Mouse (Mus musculus) erythroblast, embryonic 14.5 days (primary cell): ENCODE results near the gene Dnase1l1. TPM values are rescaled to one million over a fixed set of nuclear protein-coding genes. Genes with fewer than 3 reads are reported as not detected.

ENCODE experiments used
- H3K27me3 ChIP-seq: 2 replicates; pipeline ENCODE4 v1.6.1; 2012; ENCODE audit warnings: inconsistent platforms; ENCODE audit not compliant: control insufficient read depth
- H3K36me3 ChIP-seq: 2 replicates; pipeline ENCODE4 v1.6.1; 2012; ENCODE audit warnings: mild to moderate bottlenecking, inconsistent platforms; ENCODE audit not compliant: control insufficient read depth
- H3K4me1 ChIP-seq: 2 replicates; pipeline ENCODE4 v1.6.1; 2012; ENCODE audit warnings: inconsistent platforms; ENCODE audit not compliant: control insufficient read depth
- H3K4me3 ChIP-seq: replicated peaks from 2 replicates; pipeline ENCODE3; 2012; ENCODE audit warnings: moderate library complexity, mild to moderate bottlenecking, inconsistent platforms
- H3K9me3 ChIP-seq: 2 replicates; pipeline ENCODE4 v1.6.1; 2012; ENCODE audit warnings: low read length, inconsistent platforms, mixed read lengths; ENCODE audit not compliant: control insufficient read depth
- GATA1 ChIP-seq: IDR thresholded peaks from 2 replicates; pipeline ENCODE4 v1.6.1; 2012; ENCODE audit warnings: low read length, inconsistent platforms, mixed read lengths
- TAL1 ChIP-seq: IDR thresholded peaks from 3 replicates; pipeline ENCODE4 v1.6.1; 2012; ENCODE audit warnings: low read length, inconsistent platforms, mixed read lengths
- polyA plus RNA-seq: library from polyadenylated mRNA; stranded (reverse); fragments of >175 nt; gene quantifications from 2 replicates; pipeline ENCODE4 v1.2.3, GENCODE M21; 2012

Dnase1l1 gene
- polyA plus RNA-seq, 1 experiment: 0.25 TPM

- Histone ChIP-seq H3K9me3 (peaks cover 5% of the 10 kb centered on the region), H3K4me1 (peaks cover 52% of the 10 kb centered on the region), H3K4me3 (peak overlapping the region; percentile 68), H3K27me3 (peaks cover 19% of the 10 kb centered on the region), H3K36me3 (peaks cover 2% of the 10 kb centered on the region)
- TF ChIP-seq GATA1 (no peak), TAL1 (no peak)
Observed at GRCm38 (mm10) chrX:74246693-74247092, 35.4 kb downstream of the Dnase1l1 start.

DNA sequence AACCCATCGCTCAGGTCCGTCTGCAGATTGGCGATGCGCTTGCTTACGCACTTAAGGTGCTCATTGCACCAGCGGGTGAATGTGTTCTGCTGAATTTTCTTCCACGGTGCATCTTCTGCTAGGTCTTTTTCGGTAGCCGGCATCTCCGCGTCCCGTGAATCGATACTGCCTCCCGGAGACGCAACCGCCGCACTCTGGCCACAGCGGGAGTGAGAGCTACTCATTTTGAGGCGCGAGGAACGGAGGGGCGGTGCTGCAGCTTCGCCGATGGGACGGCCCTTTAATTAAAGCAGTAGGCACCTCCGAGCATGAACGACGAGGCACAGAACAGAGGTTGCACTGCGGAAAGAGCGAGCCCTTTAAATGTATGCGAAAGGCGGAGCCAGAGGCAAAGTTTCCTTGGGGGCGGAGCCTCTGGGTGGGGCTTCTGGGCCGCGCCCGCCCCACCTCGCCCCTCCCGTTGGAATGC, 35.9 kb downstream of the Dnase1l1 start:
- TF ChIP-seq TAL1: no peak
- no peak for TF ChIP-seq GATA1
- Histone ChIP-seq H3K4me1 (peaks cover 52% of the 10 kb centered on the region), H3K27me3 (peaks cover 19% of the 10 kb centered on the region)

DNA sequence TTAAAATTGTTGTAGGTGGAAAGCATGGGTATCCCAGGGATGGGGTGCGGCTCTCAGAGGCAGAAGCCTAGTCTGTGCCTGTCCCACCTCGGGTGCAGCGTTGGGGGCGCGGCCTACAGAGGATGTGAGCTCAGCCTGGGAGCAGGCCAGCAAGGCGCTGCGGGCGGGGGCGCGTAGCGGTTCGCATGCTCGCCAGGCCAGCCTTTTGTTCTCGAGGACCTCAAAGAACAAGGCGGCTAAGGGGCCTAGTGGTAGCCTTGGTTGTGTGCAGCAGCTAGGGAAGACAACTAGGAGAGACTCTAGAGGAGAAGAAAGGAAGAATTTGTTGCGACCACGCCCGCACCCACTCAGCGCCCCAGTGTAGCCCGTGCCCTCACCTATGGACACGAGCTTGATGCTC, 36.5 kb downstream of the Dnase1l1 start:
- TF ChIP-seq TAL1 (no peak), GATA1 (no peak)
- H3K4me3 ChIP-seq: peak overlapping the region; percentile 68
- H3K27me3 ChIP-seq: peaks cover 17% of the 10 kb centered on the region
- peaks cover 7% of the 10 kb centered on the region for H3K36me3 ChIP-seq
- peaks cover 52% of the 10 kb centered on the region for H3K4me1 ChIP-seq
- peaks cover 5% of the 10 kb centered on the region for H3K9me3 ChIP-seq

More for the DNA sequence above, 35.9 kb downstream of the Dnase1l1 start:
- Histone ChIP-seq H3K9me3 (peaks cover 5% of the 10 kb centered on the region), H3K36me3 (peaks cover 4% of the 10 kb centered on the region), H3K4me3 (peak overlapping the region; percentile 68)

GRCm38 (mm10) chrX:74245107-74245506, 37.0 kb downstream of the Dnase1l1 start:
- Histone ChIP-seq H3K27me3 (peaks cover 14% of the 10 kb centered on the region), H3K4me3 (peak overlapping the region; percentile 10), H3K9me3 (peaks cover 5% of the 10 kb centered on the region), H3K4me1 (peaks cover 52% of the 10 kb centered on the region), H3K36me3 (peaks cover 7% of the 10 kb centered on the region)
- TF ChIP-seq TAL1 (no peak), GATA1 (no peak)

GRCm38 (mm10) chrX:74244614-74245083, 37.5 kb downstream of the Dnase1l1 start:
- no peak for TF ChIP-seq TAL1
- no peak for TF ChIP-seq GATA1
- Histone ChIP-seq H3K4me1 (peaks cover 49% of the 10 kb centered on the region), H3K36me3 (peaks cover 10% of the 10 kb centered on the region), H3K9me3 (peaks cover 5% of the 10 kb centered on the region), H3K4me3 (no peak overlapping the region), H3K27me3 (peaks cover 10% of the 10 kb centered on the region)

GRCm38 (mm10) chrX:74243807-74244206, 38.3 kb downstream of the Dnase1l1 start:
- Histone ChIP-seq H3K4me1 (peaks cover 41% of the 10 kb centered on the region), H3K9me3 (peaks cover 5% of the 10 kb centered on the region), H3K4me3 (peak overlapping the region; percentile 7), H3K36me3 (peaks cover 13% of the 10 kb centered on the region), H3K27me3 (peaks cover 5% of the 10 kb centered on the region; the same call in 1 of the 2 replicates)
- no peak for TF ChIP-seq GATA1
- TF ChIP-seq TAL1: no peak

GRCm38 (mm10) chrX:74243396-74243795, 38.7 kb downstream of the Dnase1l1 start:
- TF ChIP-seq GATA1 (no peak), TAL1 (no peak)
- Histone ChIP-seq H3K36me3 (peaks cover 13% of the 10 kb centered on the region), H3K9me3 (peaks cover 5% of the 10 kb centered on the region), H3K4me1 (peaks cover 40% of the 10 kb centered on the region), H3K27me3 (peaks cover 5% of the 10 kb centered on the region; the same call in 1 of the 2 replicates), H3K4me3 (no peak overlapping the region)

- peaks cover 28% of the 10 kb centered on the region for H3K36me3 ChIP-seq
- no peak overlapping the region for H3K4me3 ChIP-seq
- H3K4me1 ChIP-seq: peaks cover 22% of the 10 kb centered on the region
- H3K27me3 ChIP-seq: no peaks in the 10 kb centered on the region
- no peaks in the 10 kb centered on the region for H3K9me3 ChIP-seq
- TF ChIP-seq TAL1: no peak
- TF ChIP-seq GATA1: no peak
Observed at GRCm38 (mm10) chrX:74240332-74240731, 41.8 kb downstream of the Dnase1l1 start.

DNA sequence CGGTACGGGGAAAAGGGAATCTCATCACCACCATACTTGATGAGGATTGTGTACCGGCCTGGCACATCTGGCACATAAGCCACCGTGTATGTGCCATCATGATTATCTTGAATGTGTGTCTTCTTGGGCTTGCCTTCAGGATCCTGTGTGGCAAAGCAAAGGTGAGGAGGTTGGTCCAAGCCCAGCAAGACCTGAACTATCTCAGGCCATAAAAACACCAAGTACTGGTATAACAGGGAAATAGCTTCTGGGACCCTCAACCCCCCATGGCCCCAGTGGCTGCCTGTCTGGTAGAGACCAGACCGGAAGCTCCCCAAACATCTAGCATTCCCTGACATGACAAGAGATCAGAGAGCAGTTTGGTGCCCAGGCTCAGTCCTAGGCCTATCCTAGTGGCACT, 48.9 kb downstream of the Dnase1l1 start:
- Histone ChIP-seq H3K4me1 (no peaks in the 10 kb centered on the region), H3K36me3 (peaks cover 27% of the 10 kb centered on the region)

GRCm38 (mm10) chrX:74230038-74230437, 52.1 kb downstream of the Dnase1l1 start:
- H3K36me3 ChIP-seq: peaks cover 10% of the 10 kb centered on the region

More for the DNA sequence above, 48.9 kb downstream of the Dnase1l1 start:
- no peak overlapping the region for H3K4me3 ChIP-seq
- H3K9me3 ChIP-seq: no peaks in the 10 kb centered on the region
- no peaks in the 10 kb centered on the region for H3K27me3 ChIP-seq
- TF ChIP-seq GATA1 (no peak), TAL1 (no peak)

More at GRCm38 (mm10) chrX:74230038-74230437, 52.1 kb downstream of the Dnase1l1 start:
- Histone ChIP-seq H3K4me1 (no peaks in the 10 kb centered on the region), H3K9me3 (no peaks in the 10 kb centered on the region), H3K27me3 (no peaks in the 10 kb centered on the region), H3K4me3 (no peak overlapping the region)
- no peak for TF ChIP-seq GATA1

Other genes starting within 250 kb of the Dnase1l1 start
- gene Opn1mw, start 154.9 kb downstream of the Dnase1l1 start, polyA plus RNA-seq: not detected in 2 replicates
- 4.4 and 5.4 TPM in 2 replicates for gene Mecp2, start 147.0 kb downstream of the Dnase1l1 start, polyA plus RNA-seq
- gene Tex28, start 114.5 kb downstream of the Dnase1l1 start, polyA plus RNA-seq: not detected in 2 replicates
- not detected in 2 replicates for gene Tktl1, start 105.1 kb downstream of the Dnase1l1 start, polyA plus RNA-seq
- gene Flna, start 32.5 kb downstream of the Dnase1l1 start, polyA plus RNA-seq: 0.80 and 0.87 TPM in 2 replicates
- 2.0 and 2.5 TPM in 2 replicates for gene Emd, start 27.6 kb downstream of the Dnase1l1 start, polyA plus RNA-seq
- 129 and 134 TPM in 2 replicates for gene Rpl10, start 11.5 kb downstream of the Dnase1l1 start, polyA plus RNA-seq
- 1.3 and 2.1 TPM in 2 replicates for gene Taz, start 425 bp downstream of the Dnase1l1 start, polyA plus RNA-seq
- gene Atp6ap1, start 14.8 kb upstream of the Dnase1l1 start, polyA plus RNA-seq: 2.6 and 2.8 TPM in 2 replicates
- gene Gdi1, start 22.7 kb upstream of the Dnase1l1 start, polyA plus RNA-seq: 3.4 and 4.0 TPM in 2 replicates
- gene Fam50a, start 30.7 kb upstream of the Dnase1l1 start, polyA plus RNA-seq: 4.8 and 5.6 TPM in 2 replicates
- gene Plxna3, start 46.7 kb upstream of the Dnase1l1 start, polyA plus RNA-seq: 0.01 and 0.02 TPM in 2 replicates
- gene Lage3, start 71.3 kb upstream of the Dnase1l1 start, polyA plus RNA-seq: 0.85 and 1.0 TPM in 2 replicates
- 3.5 and 5.0 TPM in 2 replicates for gene Ubl4a, start 90.9 kb upstream of the Dnase1l1 start, polyA plus RNA-seq
- gene Slc10a3, start 91.0 kb upstream of the Dnase1l1 start, polyA plus RNA-seq: 0.06 and 0.07 TPM in 2 replicates
- gene Fam3a, start 110.9 kb upstream of the Dnase1l1 start, polyA plus RNA-seq: 0.35 and 0.84 TPM in 2 replicates
- gene Ikbkg, start 111.0 kb upstream of the Dnase1l1 start, polyA plus RNA-seq: 1.5 and 2.3 TPM in 2 replicates
- gene G6pdx, start 146.9 kb upstream of the Dnase1l1 start, polyA plus RNA-seq: 2.0 and 2.2 TPM in 2 replicates
- gene Gm6880, start 199.1 kb upstream of the Dnase1l1 start, polyA plus RNA-seq: not detected in 2 replicates